Mouse (Mus musculus) heart, postnatal 0 days (tissue): Measurements from ENCODE around the gene Arnt2.

Source experiments
- CTCF ChIP-seq: IDR thresholded peaks from 2 replicates; pipeline ENCODE4 v1.5.1; 2016; ENCODE audit warnings: antibody characterized with exemption, control low read depth, low read depth
- EP300 ChIP-seq: IDR thresholded peaks from 2 replicates; pipeline ENCODE4 v1.6.1; 2016; ENCODE audit warnings: antibody characterized with exemption, low read depth

- TF ChIP-seq CTCF, result no peak
- TF ChIP-seq EP300, result no peak
Measured at GRCm38 (mm10) chr7:84396581-84396980, 13.4 kb downstream of the Arnt2 start.
